Mouse (Mus musculus) bone marrow macrophage, adult 2 months (primary cell): Measurements from ENCODE around the gene Ier3. TPM values are rescaled to one million over a fixed set of nuclear protein-coding genes. Genes with fewer than 3 reads are reported as not detected.

Experiments
- H3K27ac ChIP-seq: 2 replicates; pipeline ENCODE4 v1.5.1; 2012; ENCODE audit warnings: low read depth, low read length; ENCODE audit not compliant: insufficient read depth
- H3K4me1 ChIP-seq: 2 replicates; pipeline ENCODE4 v1.6.1; 2012; ENCODE audit warnings: low read length; ENCODE audit not compliant: control insufficient read depth, insufficient read depth
- H3K4me3 ChIP-seq: 2 replicates; pipeline ENCODE4 v1.5.1; 2012; ENCODE audit warnings: mild to moderate bottlenecking, low read length, moderate library complexity; ENCODE audit not compliant: insufficient read depth
- CTCF ChIP-seq: IDR thresholded peaks from 2 replicates; pipeline ENCODE4 v1.5.1; 2012; ENCODE audit warnings: low read depth, mild to moderate bottlenecking, low read length, moderate library complexity
- POLR2A ChIP-seq: IDR thresholded peaks from 2 replicates; pipeline ENCODE4 v1.6.1; 2012; ENCODE audit warnings: mild to moderate bottlenecking, low read depth, low read length, borderline replicate concordance
- polyA plus RNA-seq: library from polyadenylated mRNA; stranded (reverse); fragments of >200 nt; gene quantifications from 2 replicates; pipeline ENCODE4 v1.2.4, GENCODE M21; 2012; ENCODE audit not compliant: missing spikeins, insufficient read depth, insufficient read length

Gene Ier3
- polyA plus RNA-seq, 1 experiment: 46.7 TPM

- Histone ChIP-seq H3K4me1 (peaks cover 21% of the 10 kb centered on the region), H3K27ac (no peak overlapping the region), H3K4me3 (peak overlapping the region; percentile 95)
- no peak; the same call in 1 of the 2 replicates for TF ChIP-seq CTCF
- TF ChIP-seq POLR2A: no peak
Observed at GRCm38 (mm10) chr17:35834696-35835422, 13.4 kb downstream of the Ier3 start.

GRCm38 (mm10) chr17:35835424-35836140 is 14.1 kb downstream of the Ier3 start:
- TF ChIP-seq CTCF (no peak), POLR2A (no peak)
- Histone ChIP-seq H3K4me1 (peaks cover 21% of the 10 kb centered on the region), H3K4me3 (peak overlapping the region; percentile 95), H3K27ac (no peak overlapping the region)

GRCm38 (mm10) chr17:35836178-35836965 is 14.9 kb downstream of the Ier3 start:
- H3K4me1 ChIP-seq: peaks cover 21% of the 10 kb centered on the region
- peak overlapping the region; percentile 84 for H3K27ac ChIP-seq
- H3K4me3 ChIP-seq: peak overlapping the region; percentile 95
- TF ChIP-seq CTCF (peak; percentile 41; the same call in 1 of the 2 replicates), POLR2A (no peak)

- peak overlapping the region; percentile 95 for H3K4me3 ChIP-seq
- peak overlapping the region; percentile 84 for H3K27ac ChIP-seq
- TF ChIP-seq POLR2A: no peak
- no peak for TF ChIP-seq CTCF
- peaks cover 21% of the 10 kb centered on the region for H3K4me1 ChIP-seq
Observed at GRCm38 (mm10) chr17:35836991-35837422, 15.5 kb downstream of the Ier3 start.

- TF ChIP-seq CTCF (no peak), POLR2A (0 out of 2 replicates have a peak, but pooled peaks have one; percentile 29)
- peak overlapping the region; percentile 83 for H3K27ac ChIP-seq
Observed at GRCm38 (mm10) chr17:35837487-35837886, 16.0 kb downstream of the Ier3 start.

GRCm38 (mm10) chr17:35838122-35838544 is 16.6 kb downstream of the Ier3 start, which contains the start of gene Tubb5:
Gene Tubb5 (minus strand): TSS chr17:35838306.
- Histone ChIP-seq H3K27ac (peak within 1 kb of the TSS; percentile 83), H3K4me1 (peaks cover 23% of the 10 kb centered on the region), H3K4me3 (peak within 1 kb of the TSS; percentile 95)
- TF ChIP-seq POLR2A (peak; percentile 77; the same call in 1 of the 2 replicates), CTCF (no peak)

More at GRCm38 (mm10) chr17:35837487-35837886, 16.0 kb downstream of the Ier3 start:
- Histone ChIP-seq H3K4me3 (peak overlapping the region; percentile 95), H3K4me1 (peaks cover 21% of the 10 kb centered on the region)

GRCm38 (mm10) chr17:35838570-35838969 is 17.1 kb downstream of the Ier3 start:
- peak overlapping the region; percentile 38 for H3K4me3 ChIP-seq
- H3K4me1 ChIP-seq: peaks cover 23% of the 10 kb centered on the region
- TF ChIP-seq CTCF: no peak
- no peak for TF ChIP-seq POLR2A
- peak overlapping the region; percentile 41 for H3K27ac ChIP-seq

GRCm38 (mm10) chr17:35839002-35839401 is 17.5 kb downstream of the Ier3 start:
- peak overlapping the region; percentile 38 for H3K4me3 ChIP-seq
- peak overlapping the region; percentile 41 for H3K27ac ChIP-seq
- H3K4me1 ChIP-seq: peaks cover 21% of the 10 kb centered on the region

- Histone ChIP-seq H3K4me1 (peaks cover 12% of the 10 kb centered on the region), H3K27ac (peak overlapping the region; percentile 51), H3K4me3 (peak overlapping the region; percentile 27; the same call in 1 of the 2 replicates)
- TF ChIP-seq POLR2A: no peak
- no peak for TF ChIP-seq CTCF
Observed at GRCm38 (mm10) chr17:35840561-35840960, 19.1 kb downstream of the Ier3 start.
